Mouse (Mus musculus): ENCODE data around the gene Sumf1. TPM values are rescaled to one million over a fixed set of nuclear protein-coding genes. Genes with fewer than 3 reads are reported as not detected.

The Sumf1 gene
- polyA plus RNA-seq, 1 experiment from 2014 or later, result 12.8 TPM

GRCm38 (mm10) chr6:108198286-108198685 lies 12.9 kb upstream of the Sumf1 start:
- Histone ChIP-seq H3K4me1 (no peaks in the 10 kb centered on the region), H3K27me3 (ENCODE audit: poor library complexity, severe bottlenecking) (no peaks in the 10 kb centered on the region), H3K4me3 (no peak overlapping the region), H3K9me3 (0 out of 2 replicates have a peak, but pooled peaks cover 4% of the 10 kb centered on the region), H3K36me3 (replicated peaks) (no peaks in the 10 kb centered on the region), H3K27ac (no peak overlapping the region)
- no peak for DNase-seq (ENCODE audit: extremely low spot score, low spot score)
- WGBS, result 91% methylated on average over 7 of the region's 7 CpGs

DNA sequence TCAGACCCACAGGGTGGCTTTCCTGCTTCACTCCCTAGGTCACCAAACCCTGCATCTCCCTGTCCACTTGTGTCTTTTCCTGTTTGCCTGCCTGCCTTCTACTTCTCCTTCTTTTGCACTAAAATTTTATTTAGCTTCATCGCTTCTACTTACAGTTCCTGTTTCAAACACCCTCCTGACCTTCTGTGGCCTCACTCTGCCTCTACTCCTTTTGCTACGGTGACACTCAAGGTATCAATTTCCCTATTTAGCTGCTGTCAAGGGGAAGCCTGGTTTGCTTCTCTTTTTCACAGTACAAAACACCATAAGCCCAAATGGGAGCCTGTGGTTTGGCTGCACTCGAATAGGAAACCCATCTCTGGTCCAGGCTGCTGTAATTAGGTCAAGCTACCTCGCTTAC lies 11.7 kb upstream of the Sumf1 start:
- Histone ChIP-seq H3K27ac (no peak overlapping the region), H3K4me3 (no peak overlapping the region), H3K4me1 (no peaks in the 10 kb centered on the region), H3K27me3 (ENCODE audit: poor library complexity, severe bottlenecking) (no peaks in the 10 kb centered on the region), H3K36me3 (replicated peaks) (no peaks in the 10 kb centered on the region), H3K9me3 (0 out of 2 replicates have a peak, but pooled peaks cover 4% of the 10 kb centered on the region)
- DNase-seq (ENCODE audit: extremely low spot score, low spot score), result no peak
- WGBS, result 77% methylated on average over 4 of the region's 4 CpGs

- H3K9me3 ChIP-seq, result 0 out of 2 replicates have a peak, but pooled peaks cover 4% of the 10 kb centered on the region
- no peaks in the 10 kb centered on the region for H3K36me3 ChIP-seq (replicated peaks)
- DNase-seq (ENCODE audit: extremely low spot score, low spot score), result no peak
- WGBS, result 86% methylated on average over 7 of the region's 7 CpGs
- no peaks in the 10 kb centered on the region for H3K27me3 ChIP-seq (ENCODE audit: poor library complexity, severe bottlenecking)
- H3K4me1 ChIP-seq, result no peaks in the 10 kb centered on the region
- H3K27ac ChIP-seq, result no peak overlapping the region
- no peak overlapping the region for H3K4me3 ChIP-seq
Measured at GRCm38 (mm10) chr6:108196665-108197064, 11.3 kb upstream of the Sumf1 start.

DNA sequence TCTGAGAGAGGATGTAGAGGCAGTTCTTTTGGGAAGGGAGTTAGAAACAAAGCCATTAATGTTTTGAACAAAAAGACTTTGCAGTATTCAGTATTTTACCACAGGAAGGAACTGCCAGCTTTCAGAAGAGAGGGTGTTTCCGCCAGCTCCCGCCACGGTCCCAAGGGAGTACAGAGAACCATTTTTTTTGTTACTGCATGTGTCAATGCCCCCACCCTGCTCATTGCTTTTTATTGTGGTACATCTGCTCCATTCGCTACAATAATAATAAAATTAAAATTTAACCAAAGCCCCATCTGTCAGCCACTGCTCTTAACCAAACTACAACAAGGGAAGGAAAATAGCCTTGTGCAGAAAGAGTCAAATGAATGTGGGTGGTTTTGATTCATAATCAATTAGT lies 7.2 kb upstream of the Sumf1 start:
- 81% methylated on average over 4 of the region's 4 CpGs for WGBS
- no peak for DNase-seq (ENCODE audit: extremely low spot score, low spot score)
- H3K4me1 ChIP-seq, result no peaks in the 10 kb centered on the region
- H3K9me3 ChIP-seq, result no peaks in the 10 kb centered on the region
- H3K27ac ChIP-seq, result no peak overlapping the region
- no peaks in the 10 kb centered on the region for H3K36me3 ChIP-seq (replicated peaks)
- no peak overlapping the region for H3K4me3 ChIP-seq
- H3K27me3 ChIP-seq (ENCODE audit: poor library complexity, severe bottlenecking), result no peaks in the 10 kb centered on the region

- Histone ChIP-seq H3K9me3 (no peaks in the 10 kb centered on the region), H3K36me3 (replicated peaks) (no peaks in the 10 kb centered on the region), H3K4me3 (no peak overlapping the region), H3K27me3 (ENCODE audit: poor library complexity, severe bottlenecking) (no peaks in the 10 kb centered on the region), H3K27ac (no peak overlapping the region), H3K4me1 (no peaks in the 10 kb centered on the region)
- no peak for DNase-seq (ENCODE audit: extremely low spot score, low spot score)
- 98% methylated on average over 1 of the region's 1 CpGs for WGBS
Measured at GRCm38 (mm10) chr6:108190690-108191089, 5.3 kb upstream of the Sumf1 start.

DNA sequence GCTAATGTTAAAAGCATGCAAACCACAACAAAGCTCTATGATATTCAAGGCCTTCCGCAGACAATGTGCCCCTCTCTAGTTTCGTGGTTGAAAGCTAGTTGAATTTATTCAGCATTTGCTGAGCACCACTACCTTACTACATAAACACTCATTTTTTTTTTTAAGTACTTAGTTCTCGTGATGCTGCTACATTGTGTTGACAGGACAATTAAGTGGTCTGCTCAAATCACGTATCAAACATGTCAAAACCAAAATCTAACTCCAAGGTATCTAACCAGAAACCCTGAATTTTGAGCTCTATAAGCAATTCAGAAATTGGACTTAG lies 265 bp upstream of the Sumf1 start:
- Histone ChIP-seq H3K27ac (peak overlapping the region; percentile 86), H3K4me3 (peak overlapping the region; percentile 88), H3K4me1 (peaks cover 14% of the 10 kb centered on the region), H3K27me3 (ENCODE audit: poor library complexity, severe bottlenecking) (no peaks in the 10 kb centered on the region), H3K9me3 (no peaks in the 10 kb centered on the region), H3K36me3 (replicated peaks) (no peaks in the 10 kb centered on the region; the same call in 1 of the 2 replicates)
- no peak for DNase-seq (ENCODE audit: extremely low spot score, low spot score)
- WGBS, result 22% methylated on average over 4 of the region's 4 CpGs

GRCm38 (mm10) chr6:108179087-108179486 lies 6.3 kb downstream of the Sumf1 start:
- 88% methylated on average over 2 of the region's 2 CpGs for WGBS
- Histone ChIP-seq H3K9me3 (no peaks in the 10 kb centered on the region), H3K27me3 (ENCODE audit: poor library complexity, severe bottlenecking) (no peaks in the 10 kb centered on the region), H3K4me3 (no peak overlapping the region), H3K36me3 (replicated peaks) (peaks cover 15% of the 10 kb centered on the region), H3K4me1 (peaks cover 4% of the 10 kb centered on the region), H3K27ac (no peak overlapping the region)
- DNase-seq (ENCODE audit: extremely low spot score, low spot score), result no peak

DNA sequence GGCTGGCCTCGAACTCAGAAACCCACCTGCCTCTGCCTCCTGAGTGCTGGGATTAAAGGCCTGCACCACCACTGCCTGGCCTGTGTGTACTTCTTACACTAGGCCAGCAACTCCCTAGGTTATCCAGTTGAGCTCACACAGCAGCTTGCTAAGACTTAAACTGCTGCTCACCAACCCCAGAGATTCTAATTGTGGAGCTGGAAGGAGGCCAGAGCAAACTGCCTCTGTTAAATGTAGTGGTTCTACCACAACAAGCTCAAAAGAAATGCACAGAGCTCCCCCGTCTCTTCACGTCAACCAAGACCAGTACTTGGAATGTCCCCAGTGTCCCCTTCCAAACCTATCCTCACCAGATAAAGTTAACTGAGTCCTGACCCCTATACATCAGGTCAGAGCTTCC lies 11.2 kb downstream of the Sumf1 start:
- Histone ChIP-seq H3K27ac (no peak overlapping the region), H3K9me3 (0 out of 2 replicates have a peak, but pooled peaks cover 2% of the 10 kb centered on the region), H3K4me3 (no peak overlapping the region), H3K4me1 (no peaks in the 10 kb centered on the region), H3K36me3 (replicated peaks) (peaks cover 40% of the 10 kb centered on the region), H3K27me3 (ENCODE audit: poor library complexity, severe bottlenecking) (no peaks in the 10 kb centered on the region)
- WGBS, result 87% methylated on average over 3 of the region's 3 CpGs
- no peak for DNase-seq (ENCODE audit: extremely low spot score, low spot score)

- WGBS, result 97% methylated on average over 1 of the region's 1 CpGs
- no peak overlapping the region for H3K4me3 ChIP-seq
- H3K4me1 ChIP-seq, result no peaks in the 10 kb centered on the region
- H3K27ac ChIP-seq, result no peak overlapping the region
- DNase-seq (ENCODE audit: extremely low spot score, low spot score), result no peak
- H3K27me3 ChIP-seq (ENCODE audit: poor library complexity, severe bottlenecking), result no peaks in the 10 kb centered on the region
- peaks cover 40% of the 10 kb centered on the region for H3K36me3 ChIP-seq (replicated peaks)
- H3K9me3 ChIP-seq, result 0 out of 2 replicates have a peak, but pooled peaks cover 2% of the 10 kb centered on the region
Measured at GRCm38 (mm10) chr6:108172219-108172618, 13.2 kb downstream of the Sumf1 start.

DNA sequence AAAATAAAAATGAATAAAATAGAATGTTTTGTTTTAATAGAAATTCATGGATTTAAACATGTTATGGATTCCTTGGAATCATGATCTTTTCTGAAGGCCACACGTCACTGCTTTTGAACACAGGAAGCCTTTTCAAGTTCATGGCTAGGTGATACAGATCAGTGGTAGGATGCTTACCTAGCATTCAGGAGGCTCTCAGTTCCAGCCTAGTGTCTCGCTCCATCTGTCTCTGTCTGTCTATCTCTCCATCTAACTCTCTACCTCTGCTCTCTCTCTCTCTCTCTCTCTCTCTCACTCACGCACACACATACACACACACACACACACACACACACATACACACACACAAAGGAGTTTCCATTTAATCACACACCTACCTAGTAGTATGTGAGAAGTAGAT lies 15.9 kb downstream of the Sumf1 start:
- WGBS, result 95% methylated on average over 3 of the region's 3 CpGs
- DNase-seq (ENCODE audit: extremely low spot score, low spot score), result no peak
- Histone ChIP-seq H3K4me3 (no peak overlapping the region), H3K27ac (no peak overlapping the region), H3K4me1 (no peaks in the 10 kb centered on the region), H3K36me3 (replicated peaks) (peaks cover 32% of the 10 kb centered on the region), H3K27me3 (ENCODE audit: poor library complexity, severe bottlenecking) (no peaks in the 10 kb centered on the region), H3K9me3 (0 out of 2 replicates have a peak, but pooled peaks cover 2% of the 10 kb centered on the region)

DNA sequence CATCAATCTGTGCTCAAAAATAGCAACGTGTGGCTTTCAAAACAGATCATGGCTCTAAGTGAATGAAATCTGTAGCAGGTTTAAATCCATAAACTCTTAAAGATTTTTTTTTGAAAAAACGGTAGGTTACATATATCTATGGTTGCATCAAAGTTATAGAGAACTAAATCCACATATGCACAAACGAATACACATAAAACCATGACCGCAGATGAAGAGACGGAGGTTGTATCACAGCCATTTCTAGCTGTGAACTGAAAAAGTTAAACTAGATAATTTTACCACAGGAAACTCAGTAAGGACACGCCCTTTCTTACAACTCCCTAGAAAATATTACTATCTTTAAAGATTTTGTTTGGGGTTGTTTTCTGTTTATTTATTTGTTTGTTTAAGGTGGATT lies 16.7 kb downstream of the Sumf1 start:
- Histone ChIP-seq H3K4me3 (no peak overlapping the region), H3K4me1 (no peaks in the 10 kb centered on the region), H3K27ac (no peak overlapping the region), H3K36me3 (replicated peaks) (peaks cover 24% of the 10 kb centered on the region), H3K9me3 (0 out of 2 replicates have a peak, but pooled peaks cover 2% of the 10 kb centered on the region), H3K27me3 (ENCODE audit: poor library complexity, severe bottlenecking) (no peaks in the 10 kb centered on the region)
- WGBS, result 96% methylated on average over 6 of the region's 6 CpGs
- DNase-seq (ENCODE audit: extremely low spot score, low spot score), result no peak

DNA sequence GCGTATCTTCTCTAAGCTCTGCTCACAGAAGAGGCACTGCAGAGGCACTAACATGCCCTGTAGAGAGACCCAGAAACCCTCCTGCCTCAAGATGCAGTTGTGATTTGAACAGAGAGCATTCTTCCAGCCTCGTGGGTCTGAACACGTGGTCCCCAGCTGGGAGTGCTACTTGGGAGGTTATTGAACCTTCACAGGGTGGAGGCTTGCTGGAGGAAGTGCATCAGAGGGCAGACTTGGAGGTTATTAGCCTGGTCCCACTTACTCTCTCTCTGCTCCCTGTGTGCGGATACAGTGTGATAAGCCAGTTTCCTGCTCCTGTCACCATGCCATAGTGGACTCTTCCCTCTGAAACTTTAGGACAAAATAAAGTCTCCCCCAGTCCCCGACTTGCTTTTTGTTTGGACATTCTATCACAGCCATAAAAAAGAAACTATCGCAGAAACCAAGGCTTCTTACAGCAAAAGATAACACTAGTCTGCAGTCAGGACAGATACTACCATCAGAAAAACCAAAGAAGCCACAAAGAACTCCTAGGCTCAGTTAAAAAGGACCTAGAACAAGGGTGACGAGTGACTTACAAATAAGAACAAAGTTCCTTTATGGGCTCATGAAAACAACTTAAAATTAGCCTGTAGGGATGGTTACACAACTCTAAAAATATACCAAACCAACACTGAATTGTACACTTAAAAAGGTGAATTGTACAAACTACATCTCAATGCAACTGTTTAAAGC lies 17.3 kb downstream of the Sumf1 start:
- Histone ChIP-seq H3K27ac (no peak overlapping the region), H3K9me3 (0 out of 2 replicates have a peak, but pooled peaks cover 2% of the 10 kb centered on the region), H3K27me3 (ENCODE audit: poor library complexity, severe bottlenecking) (no peaks in the 10 kb centered on the region), H3K4me3 (no peak overlapping the region), H3K4me1 (no peaks in the 10 kb centered on the region), H3K36me3 (replicated peaks) (peaks cover 19% of the 10 kb centered on the region)
- WGBS, result 81% methylated on average over 7 of the region's 7 CpGs
- no peak for DNase-seq (ENCODE audit: extremely low spot score, low spot score)

DNA sequence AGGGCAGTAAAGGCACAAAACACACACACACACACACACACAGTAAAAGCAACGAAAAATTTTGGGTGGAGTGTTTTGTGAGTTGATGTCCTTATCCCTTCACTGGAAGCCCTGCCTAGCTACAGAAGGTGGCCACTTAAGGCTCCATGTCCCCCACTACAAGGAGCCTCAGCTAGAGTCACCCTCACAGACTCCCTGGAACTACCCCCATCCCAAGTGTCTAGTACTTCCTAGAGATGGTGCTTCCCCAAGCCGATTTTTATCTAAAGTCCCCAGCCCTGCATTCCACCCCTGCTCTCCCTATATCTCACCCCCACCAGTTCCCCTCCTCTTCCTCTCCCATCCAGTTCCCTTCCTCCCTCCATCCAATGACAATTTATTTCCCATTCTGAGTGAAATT lies 19.8 kb downstream of the Sumf1 start:
- Histone ChIP-seq H3K27ac (no peak overlapping the region), H3K4me3 (no peak overlapping the region), H3K27me3 (ENCODE audit: poor library complexity, severe bottlenecking) (no peaks in the 10 kb centered on the region), H3K9me3 (no peaks in the 10 kb centered on the region), H3K36me3 (replicated peaks) (0 out of 2 replicates have a peak, but pooled peaks cover 3% of the 10 kb centered on the region), H3K4me1 (no peaks in the 10 kb centered on the region; the same call in 1 of the 2 replicates)
- no peak for DNase-seq (ENCODE audit: extremely low spot score, low spot score)
- WGBS, result 88% methylated on average over 2 of the region's 2 CpGs

Data from forebrain, embryonic 10.5 days (tissue).